Mouse (Mus musculus) urinary bladder, adult 18-20 months (tissue): ENCODE data around the gene Kitl.

Experiments used
- DNase-seq, 2 experiments: peaks; one replicate each; pipeline ENCODE4 v3.0.0; 2022; ENCODE audit warnings: low spot score in 2 of 2, mixed read lengths in 2 of 2

The Kitl gene

DNA sequence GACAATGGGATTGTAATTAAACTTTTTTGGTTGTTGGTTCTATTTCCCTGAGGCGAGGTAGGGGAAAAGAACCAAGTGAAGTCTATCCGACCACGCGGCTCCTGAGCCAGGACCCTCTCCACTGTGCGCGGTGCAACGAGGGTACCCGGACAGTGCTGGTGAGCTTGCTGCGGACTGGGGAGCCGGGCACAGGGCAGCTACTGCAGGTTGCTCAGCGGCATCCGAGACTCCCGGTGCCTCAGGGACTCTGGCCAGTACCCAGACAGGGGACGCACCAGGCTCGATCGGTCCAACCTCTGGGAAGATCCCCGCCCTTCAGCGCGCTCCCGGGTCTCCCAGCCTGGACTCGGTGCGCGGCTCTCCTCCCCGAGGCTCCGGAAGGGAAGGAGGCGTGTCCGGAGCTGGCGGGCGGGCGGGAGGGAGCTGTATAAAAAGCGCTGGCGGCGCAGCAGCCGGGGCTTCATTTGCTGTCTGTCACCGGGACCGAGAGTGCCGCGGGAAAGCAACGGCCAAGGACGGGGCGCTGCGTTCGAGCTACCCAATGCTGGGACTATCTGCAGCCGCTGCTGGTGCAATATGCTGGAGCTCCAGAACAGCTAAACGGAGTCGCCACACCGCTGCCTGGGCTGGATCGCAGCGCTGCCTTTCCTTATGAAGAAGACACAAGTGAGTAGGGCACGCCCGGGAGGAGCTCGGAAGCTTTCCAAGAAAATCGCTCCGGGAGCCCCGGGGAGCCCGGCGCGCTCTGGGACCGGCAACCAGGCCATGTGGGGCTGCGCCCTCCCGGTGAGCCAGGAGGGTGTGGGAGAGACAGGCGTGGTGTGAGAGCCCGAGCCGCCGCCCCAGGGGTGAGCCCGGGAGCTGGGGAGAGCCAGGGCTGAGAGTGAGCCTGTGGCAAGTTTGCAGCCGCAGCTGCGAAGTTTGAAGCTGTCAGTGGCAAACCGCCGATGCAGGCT, at the start of gene Kitl:
Kitl (plus strand) TSS at position 261 of the 956 bp plus-strand sequence.
- DNase-seq = peak; percentile 62 to 76

DNA sequence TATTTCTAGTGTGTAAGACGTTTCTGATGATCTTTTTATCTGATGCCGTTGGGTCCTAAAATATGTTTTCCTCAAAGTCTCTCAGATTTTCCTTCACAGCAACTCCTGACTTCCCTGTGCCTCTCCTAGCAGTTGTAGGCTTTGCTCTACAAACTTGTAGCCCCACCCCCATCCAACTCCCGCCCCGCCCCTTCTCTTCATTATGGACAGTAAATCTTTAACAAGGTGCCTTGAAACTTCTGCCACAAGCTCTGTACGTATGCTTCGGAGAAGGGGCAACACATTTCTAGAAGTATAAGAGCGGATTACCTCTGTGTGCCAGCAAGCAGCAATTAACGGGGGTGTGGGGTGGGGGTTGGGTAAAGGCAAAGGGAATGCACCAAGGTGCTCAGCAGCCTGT, 42.6 kb upstream of the Kitl start:
- no peak for DNase-seq

DNA sequence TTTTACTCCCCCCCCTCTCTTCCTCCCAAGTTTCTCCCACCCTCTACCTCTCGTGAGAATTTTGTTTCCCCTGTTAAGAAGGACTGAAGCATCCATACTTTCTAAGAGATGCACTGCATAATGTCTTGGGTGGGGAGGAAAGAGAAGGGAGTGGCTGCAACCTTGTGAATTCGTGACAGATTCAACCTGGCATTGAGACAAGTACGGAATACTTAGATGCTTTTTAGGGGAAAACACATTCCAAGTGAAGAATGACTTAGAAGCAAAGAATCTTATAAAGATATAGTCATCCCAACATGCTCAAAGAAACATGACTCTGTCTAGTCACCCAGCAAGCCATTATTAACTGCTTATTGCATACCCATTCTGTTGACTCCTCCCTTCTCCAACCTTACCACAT, 35.3 kb upstream of the Kitl start:
- no peak for DNase-seq

DNA sequence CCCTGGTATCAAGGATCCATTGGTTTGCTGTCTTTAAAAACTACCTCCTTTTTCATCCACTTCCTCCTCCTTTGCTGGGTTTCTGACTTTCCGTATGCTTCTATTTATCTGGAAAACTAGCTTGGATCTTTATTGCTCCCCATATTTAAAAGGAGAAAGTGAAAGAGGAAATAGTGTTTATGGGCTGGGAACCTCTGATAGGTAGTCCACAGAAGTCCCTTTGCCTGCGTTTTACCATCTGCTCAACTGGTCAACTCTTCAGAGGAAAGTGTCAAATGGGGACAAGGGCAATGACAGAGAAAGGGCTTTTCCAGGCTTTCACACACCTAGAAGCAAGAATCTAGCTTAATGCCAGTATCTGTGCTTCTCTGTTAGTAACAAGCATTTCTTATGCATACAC, 34.5 kb upstream of the Kitl start:
- DNase-seq = no peak

DNA sequence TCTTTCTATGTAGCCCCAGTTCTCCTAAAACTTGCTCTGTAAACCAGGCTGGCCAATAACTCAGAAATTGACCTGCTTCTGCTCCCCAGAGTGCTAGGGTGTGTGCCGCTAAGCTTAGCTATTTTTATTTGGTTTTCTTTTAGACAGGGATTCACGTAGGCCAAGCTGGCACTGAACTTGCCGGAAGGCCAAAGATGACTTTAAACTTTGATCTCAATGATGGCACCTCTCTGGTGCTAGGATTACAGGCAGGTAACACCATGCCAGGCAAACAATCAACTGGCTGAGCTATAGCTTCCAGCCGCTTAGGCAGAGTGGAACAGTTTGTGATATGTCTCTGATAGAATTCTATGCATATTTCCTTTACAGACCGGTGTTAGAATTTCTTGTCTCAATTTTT, 33.5 kb upstream of the Kitl start:
- DNase-seq = no peak

DNA sequence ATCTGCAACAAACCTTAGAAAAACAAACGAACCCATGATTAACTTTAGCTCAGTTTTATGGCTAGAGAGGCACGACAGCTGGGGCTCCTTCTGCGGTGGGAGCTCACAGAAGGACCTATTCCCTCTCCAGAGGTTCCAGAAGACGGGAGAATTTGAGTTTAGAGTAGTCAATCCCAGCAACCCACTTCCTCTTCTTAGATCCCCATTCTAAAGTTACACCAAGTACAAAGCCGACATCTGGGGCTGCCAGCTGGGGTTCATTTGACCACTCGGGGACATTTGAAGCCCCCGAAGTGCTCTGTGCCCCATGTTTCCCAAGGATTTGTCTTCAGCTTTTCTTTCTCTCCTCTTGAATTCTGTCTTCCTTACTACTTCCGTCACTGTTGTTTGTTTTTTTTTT, 28.7 kb upstream of the Kitl start:
- no peak for DNase-seq

DNA sequence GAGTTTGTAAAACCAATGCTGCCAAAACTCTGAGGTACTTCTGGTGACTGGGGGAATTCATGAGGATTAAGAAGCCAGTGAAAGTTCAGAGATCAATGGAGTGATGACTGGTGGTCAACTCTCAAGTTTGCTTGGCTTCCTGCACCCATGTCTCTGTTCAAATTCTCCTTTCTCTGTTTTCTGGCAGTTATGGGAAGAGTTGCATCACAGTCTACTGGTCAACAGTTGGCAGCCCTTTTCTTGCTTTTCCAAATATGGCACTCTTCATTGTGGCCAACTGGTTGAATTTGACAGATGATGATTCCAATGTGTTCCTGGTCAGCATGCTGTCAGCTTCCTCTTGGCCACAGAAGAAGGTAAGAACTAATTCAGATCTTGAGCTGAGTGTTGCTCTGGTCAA, 25.7 kb upstream of the Kitl start:
- no peak for DNase-seq

DNA sequence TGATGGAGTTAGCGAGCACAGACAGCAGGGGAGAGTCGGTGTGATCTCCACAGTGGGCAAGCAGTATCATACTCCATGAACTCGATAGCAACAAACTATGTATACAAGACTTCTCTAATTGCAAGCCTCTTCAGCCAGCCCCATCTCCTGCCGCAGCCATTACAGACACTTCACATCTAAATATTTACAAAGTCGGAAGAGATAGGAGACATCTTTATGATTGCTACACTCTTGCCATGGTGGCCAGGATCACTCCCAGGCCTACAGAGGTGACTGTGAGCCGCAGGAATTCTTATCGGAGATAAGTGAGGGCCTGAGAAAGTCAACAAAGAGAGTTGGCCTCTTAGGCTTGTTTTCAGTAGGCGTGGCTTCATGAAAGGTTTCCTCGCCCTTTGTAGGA, 23.3 kb upstream of the Kitl start:
- DNase-seq = no peak

DNA sequence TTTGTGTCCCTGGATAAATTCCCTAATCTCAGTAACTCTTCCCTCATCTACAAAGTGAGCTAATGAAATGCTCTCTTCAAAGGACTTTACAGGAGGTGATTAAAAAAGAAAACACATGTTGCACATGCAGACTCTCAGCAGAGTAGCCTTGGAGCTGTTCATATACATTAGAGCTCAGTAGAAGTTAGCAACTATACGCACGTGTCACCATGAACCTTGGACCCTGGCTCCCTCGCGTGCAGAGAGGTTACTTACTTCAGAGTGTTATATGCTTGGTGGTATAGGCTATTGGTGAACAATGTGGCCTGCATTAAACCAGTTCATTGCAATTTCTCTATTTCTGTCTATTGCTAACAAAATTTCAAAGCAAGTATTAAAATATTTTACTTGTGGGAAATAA, 14.0 kb upstream of the Kitl start:
- no peak for DNase-seq

DNA sequence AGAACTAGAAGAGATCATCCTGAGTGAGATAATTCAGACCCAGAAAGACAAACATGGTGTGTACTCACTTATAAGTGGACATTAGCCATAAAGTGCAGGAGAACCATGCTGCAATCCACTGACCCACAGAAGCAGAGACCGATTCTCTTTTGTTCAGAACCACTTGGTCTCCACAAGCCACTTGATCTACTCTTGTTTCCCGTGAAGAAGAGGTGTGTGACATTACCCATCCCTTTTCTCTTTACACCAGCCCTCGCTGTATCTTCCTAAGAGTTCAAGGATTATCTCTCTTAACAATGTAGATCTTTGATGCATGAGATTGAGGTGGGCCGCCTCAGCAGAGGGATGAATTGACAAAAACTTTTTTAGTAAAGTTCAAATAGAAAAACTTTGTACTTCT, 11.6 kb upstream of the Kitl start:
- DNase-seq = no peak

DNA sequence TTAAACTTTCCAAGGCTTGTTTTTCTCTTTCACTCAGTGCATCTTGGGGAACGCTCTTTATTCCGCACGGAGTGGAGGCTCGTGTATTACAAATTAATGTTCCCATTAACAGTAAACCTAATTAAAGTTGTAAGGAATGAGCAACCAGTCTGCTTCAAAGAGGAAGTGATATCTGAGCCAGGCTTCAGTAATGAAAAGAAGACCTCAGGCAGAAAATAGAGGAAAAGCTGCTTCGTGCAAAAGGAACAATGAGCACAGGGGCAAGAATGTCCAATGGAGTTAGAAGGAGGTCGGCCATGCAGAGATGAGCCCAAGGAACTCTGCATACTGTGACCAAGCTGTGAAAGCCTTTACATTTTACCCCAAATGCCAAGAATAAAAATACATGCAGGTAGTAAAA, 5.7 kb upstream of the Kitl start:
- DNase-seq = no peak

DNA sequence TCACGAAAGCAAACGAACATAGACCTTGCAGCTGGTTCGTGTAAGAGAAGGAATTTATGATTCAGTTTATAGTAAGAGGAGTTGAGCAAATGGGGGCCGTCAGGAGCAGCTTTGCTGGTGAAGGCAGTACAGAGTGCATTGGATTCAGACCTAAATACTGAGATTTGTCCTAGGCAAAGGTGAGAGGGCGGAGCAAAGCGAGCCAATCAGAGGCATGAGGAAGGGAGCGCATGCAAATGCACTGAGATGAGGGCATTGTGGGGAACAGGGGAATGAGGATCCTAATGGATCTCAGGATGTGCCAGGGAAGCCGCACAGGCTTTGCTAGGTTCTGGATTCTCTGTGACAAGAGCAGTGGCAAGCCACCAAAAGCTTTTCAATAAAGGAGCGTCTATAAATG, 5.1 kb upstream of the Kitl start:
- no peak for DNase-seq

DNA sequence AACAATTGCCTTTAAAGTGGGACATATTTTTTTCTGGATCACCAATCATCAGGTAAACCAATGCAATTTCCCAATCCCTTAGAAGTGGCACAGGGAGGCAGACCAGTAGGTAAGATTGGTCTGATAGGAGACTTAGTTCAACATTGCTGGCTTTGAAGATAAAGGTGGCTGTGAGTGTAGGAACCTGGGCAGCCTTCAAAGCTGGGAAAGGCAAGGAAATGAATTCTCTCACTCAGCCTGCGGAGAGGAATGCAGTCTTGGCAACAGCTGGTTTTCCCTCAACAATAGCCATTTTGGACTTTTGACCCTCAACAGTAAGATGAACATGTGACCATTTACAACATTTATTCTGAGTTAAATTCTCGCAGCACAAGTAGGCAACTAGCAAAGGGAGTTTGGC, 1.3 kb upstream of the Kitl start:
- DNase-seq = no peak

DNA sequence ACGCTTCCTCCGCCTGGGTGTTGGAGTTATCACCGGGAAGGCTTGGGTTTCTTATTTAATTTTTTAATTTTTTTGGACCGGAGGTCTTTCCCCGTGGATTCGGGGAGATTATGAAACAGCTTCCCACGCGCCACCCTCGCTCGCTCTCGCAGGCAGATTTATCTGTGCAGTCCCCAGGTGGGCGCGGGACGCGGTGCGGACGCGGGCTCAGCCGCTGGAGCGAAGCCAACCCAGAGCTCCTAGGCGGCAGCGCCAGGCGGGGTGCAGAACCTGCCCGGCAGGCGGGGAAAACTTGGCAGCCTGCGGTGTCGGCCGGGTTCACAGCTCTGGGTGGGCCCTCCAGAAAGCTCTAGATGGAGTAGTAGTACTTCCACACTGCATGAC, 888 bp downstream of the Kitl start:
- DNase-seq = peak; percentile 51 to 58

DNA sequence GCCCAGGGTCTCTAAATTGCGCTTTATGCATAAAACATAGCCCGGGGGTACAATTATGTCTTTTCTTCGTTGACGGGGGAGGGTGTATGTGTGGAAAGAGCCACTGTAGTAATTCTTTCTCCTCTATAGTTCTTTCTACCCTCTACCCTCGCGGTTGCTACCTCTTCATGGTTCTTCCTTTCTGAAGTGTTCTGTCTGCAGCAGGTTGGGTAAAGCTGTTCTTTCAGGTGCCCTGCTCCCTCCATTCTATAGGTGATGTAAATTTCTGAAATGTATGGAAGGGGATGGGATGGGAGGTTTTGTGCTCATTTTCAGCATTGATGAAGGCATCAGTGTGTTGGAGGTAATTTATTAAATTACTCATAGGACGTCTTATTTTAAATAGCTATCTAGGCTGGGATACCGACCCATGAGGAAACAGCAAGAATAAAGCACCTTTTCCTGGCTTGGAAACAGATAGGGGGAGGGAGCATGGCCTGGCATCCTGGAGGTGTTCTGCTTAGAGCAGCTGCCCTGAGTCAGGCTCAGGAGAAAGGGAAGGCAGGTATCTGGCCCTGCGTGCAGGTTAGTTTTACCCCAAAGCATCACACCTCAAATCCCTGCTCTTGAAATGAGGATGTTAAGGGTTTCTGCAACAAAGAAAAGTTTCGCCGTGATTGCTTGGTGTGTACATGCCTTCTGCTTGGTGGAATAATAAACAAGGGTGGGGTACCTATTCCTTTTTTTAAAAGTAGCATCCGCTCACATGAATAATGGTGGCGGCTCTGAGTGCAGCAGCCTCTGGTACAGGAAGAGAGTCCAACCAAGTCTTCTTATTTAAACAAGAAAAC, 1.7 kb downstream of the Kitl start:
- DNase-seq = no peak

DNA sequence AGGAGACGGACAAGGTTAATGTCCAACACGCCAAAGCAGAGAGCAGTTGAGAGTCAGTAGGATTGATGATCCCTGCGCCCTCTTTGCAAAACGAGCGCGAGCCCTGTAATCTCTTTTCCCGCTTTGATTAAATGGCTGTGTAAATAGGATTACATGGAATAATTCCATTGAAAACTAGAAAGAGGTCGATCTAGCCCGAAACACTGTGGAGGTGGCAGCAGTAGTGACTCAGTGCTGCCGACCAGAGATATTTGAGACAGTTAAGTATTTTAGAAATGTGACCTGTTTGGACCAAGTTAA, 2.3 kb downstream of the Kitl start:
- DNase-seq = no peak

DNA sequence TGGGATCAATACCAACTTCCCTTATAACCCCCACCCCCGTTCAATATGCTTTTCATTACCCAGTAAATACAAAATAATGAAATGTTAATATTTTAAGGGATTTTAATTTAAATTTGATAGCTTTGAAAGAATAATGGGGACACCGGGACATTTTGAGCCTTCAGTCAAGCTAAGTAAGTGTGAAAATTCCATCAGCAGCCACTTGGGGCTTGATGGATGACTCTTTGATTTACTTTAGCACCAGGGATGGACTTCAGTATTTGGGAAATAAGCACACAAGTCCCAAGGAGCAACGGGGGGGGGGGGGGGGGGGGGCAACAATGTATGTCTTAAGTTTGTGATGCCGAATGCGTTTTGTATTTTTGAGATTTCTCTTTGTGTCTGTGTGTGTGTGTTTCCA, 3.1 kb downstream of the Kitl start:
- no peak for DNase-seq

DNA sequence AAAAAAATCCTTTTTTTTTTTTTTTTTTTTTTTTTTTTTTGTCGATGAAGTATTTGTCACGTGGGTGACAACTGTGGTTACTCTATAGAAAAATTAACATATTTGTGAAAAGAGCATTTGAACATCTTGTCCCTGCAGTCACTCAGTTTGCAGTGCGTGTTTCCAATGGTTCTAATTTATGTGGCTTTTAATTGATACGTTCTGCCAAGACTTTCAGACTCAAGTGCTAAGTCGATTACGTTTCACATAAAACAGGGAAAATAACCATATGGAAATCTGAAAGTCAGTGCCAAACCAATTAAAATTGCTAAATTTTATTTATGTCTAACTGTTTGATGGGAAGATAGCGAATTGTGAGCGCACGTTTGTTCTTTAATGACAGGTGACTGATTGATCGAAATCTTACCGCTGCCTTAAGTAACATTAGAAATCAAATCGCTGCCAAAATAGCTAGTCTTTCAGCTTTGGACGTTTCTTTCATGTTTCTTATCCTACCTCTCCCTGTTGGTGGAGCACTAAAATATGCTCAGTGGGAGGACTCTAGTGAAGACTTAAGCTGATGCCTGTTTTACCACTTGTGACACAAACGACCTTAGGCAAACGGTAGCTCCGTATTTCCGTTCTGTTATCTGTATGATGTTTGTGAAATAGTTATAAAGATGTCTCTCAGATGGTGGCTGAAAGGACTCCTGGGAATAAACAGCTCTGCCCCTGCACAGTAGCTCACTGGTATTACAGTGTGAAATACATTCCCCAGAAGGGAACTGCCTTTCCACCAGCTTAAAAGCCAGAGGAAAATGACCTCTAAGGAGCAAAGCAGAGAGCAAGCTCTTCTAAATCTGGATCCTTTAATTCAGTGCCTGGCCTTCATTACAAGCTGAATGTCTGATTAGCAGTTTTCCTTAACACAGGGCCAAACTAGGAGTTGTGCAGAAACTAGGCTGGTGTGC, 4.1 kb downstream of the Kitl start:
- DNase-seq = no peak

DNA sequence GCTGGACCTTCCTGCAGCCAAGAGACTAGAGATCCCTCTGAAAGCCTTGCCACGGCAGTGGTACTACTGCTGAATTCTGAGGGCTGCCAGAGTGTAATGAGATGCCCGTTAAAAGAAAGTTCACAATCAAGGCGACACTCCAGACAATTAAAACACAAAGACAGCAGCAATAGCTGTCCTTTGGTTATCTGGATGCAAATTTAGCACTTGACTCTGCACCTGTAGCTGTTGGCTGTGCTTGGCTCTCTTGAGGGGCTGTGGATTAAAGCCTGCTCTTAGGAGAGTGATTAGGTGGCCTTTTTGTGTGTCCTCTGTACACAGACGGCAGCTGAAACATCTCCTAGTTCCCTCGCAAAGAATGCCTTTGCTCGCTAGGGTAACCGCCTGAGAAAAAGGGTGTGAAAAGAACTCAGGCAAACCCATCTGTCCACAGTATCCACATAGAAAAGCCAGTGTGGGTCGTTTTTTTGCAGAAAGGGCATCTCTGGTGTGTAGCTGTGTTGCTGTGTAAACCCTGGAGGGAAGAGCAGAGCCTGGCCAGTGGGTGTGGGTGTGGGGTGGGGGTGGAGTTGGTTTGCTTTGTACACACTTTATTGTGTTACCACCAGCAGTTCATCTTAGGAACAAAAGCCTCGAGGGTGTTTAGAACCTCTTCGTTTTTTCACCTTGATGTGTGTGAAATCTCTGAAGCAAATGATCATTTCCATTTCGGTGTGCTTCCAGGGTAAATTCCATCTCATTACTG, 6.8 kb downstream of the Kitl start:
- no peak for DNase-seq

DNA sequence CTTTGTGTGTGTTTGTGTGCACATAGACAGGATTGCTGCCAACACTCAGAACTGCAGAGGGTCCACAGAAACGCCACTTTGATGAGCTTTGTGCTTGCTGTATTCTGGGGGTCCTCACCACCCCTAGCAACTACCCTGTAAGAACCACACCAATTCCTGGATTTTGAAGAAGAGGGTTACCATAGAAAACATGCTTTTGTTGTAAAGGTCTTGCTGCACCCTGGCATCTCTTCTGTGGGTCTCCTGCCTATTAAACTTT, 7.3 kb downstream of the Kitl start:
- DNase-seq = no peak

DNA sequence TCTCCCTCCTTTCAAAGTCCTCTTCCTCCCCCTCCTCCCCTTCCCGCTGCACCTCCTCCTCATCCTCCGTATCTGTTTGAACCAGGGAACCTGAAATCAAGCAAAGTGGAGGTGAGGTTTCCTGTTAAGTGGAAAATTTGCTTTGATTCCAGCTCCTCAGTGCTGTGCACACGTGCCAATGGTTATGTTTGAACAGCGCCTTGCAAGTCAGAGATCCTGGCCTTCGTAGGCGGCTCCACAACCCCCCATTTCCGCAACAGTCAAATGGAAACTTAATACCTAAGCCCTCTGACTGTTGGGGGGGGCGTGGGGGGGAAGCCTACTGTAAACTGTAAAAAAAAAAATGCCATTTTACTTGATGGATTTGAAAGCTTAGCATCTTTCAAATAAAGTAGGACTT, 10.2 kb downstream of the Kitl start:
- DNase-seq = no peak

DNA sequence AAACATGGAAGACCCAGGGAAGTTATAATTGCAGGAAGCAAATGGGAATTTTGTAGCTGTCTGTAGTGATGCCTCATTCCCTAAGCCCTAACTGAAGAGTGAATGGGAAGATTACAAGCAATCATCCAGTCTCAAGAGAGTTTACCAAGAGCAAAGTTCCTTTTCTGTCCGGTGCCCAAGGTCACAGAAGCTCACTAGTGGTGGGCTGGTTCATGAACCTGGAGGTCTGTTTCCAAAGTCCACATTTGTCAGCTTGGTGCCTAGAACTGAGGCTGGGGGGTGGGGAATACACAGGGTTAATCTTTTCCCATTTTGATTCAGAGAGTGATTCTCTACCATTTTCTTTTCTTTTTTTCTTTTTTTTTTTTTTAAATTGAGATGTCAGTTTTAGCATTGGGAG, 11.3 kb downstream of the Kitl start:
- no peak for DNase-seq
